Mouse (Mus musculus) heart, embryonic 10.5 days (tissue): ENCODE measurements around the gene Lifr. TPM values are rescaled to one million over a fixed set of nuclear protein-coding genes. Genes with fewer than 3 reads are reported as not detected.

Source experiments
- DNase-seq: peaks from one replicate; pipeline ENCODE4 v3.0.0-alpha.2; 2017; ENCODE audit warnings: low spot score
- H3K27ac ChIP-seq: fragments of 300-500 bp; sonication (generic); 2 replicates; pipeline ENCODE4 v1.5.1; 2016; ENCODE audit warnings: mild to moderate bottlenecking
- H3K27me3 ChIP-seq: fragments of 300-500 bp; sonication (generic); 2 replicates; pipeline ENCODE4 v1.6.1; 2016; ENCODE audit warnings: mild to moderate bottlenecking; ENCODE audit not compliant: poor library complexity, insufficient read depth, severe bottlenecking
- H3K36me3 ChIP-seq: fragments of 300-500 bp; sonication (generic); 2 replicates; pipeline ENCODE4 v1.6.1; 2016; ENCODE audit warnings: mild to moderate bottlenecking, moderate library complexity
- H3K4me1 ChIP-seq: fragments of 300-500 bp; sonication (generic); 2 replicates; pipeline ENCODE4 v1.6.1; 2016; ENCODE audit warnings: mild to moderate bottlenecking
- H3K4me3 ChIP-seq: fragments of 300-500 bp; sonication (generic); 2 replicates; pipeline ENCODE4 v1.5.1; 2016; ENCODE audit warnings: mild to moderate bottlenecking, moderate library complexity
- H3K9me3 ChIP-seq: fragments of 300-500 bp; sonication (generic); 2 replicates; pipeline ENCODE4 v1.6.1; 2016; ENCODE audit warnings: mild to moderate bottlenecking, moderate library complexity
- WGBS: fragments of 180-500 bp; shearing (Covaris S2); methylation state at CpG from one replicate; pipeline ENCODE4 v1.1.7; 2016; 5-methylcytosine and 5-hydroxymethylcytosine counted together
- polyA plus RNA-seq: library from polyadenylated mRNA; unstranded; fragments of >200 nt; fragmentation: Nextera tagmentation; extraction: Ambion mirVana; gene quantifications from 2 replicates; pipeline ENCODE4 v1.2.1, GENCODE M21; 2016

The Lifr gene
- 14.6 and 20.5 TPM in 2 replicates for polyA plus RNA-seq

- 64% methylated on average over 8 of the region's 8 CpGs for WGBS
- DNase-seq = no peak
- H3K4me3 ChIP-seq = no peak within 1 kb of the TSS
- H3K27me3 ChIP-seq = peaks cover 8% of the 10 kb centered on the region; the same call in 1 of the 2 replicates
- no peaks in the 10 kb centered on the region for H3K36me3 ChIP-seq
- peaks cover 25% of the 10 kb centered on the region for H3K4me1 ChIP-seq
- H3K9me3 ChIP-seq = no peaks in the 10 kb centered on the region
- H3K27ac ChIP-seq = peak within 1 kb of the TSS; percentile 72
These were observed at the start of gene Lifr for GRCm38 (mm10) chr15:7090211-7090765. Gene Lifr, plus strand, starts transcription at chr15:7090614.

- DNase-seq = no peak
- 41% methylated on average over 11 of the region's 11 CpGs for WGBS
- H3K9me3 ChIP-seq = no peaks in the 10 kb centered on the region
These were observed 46.2 kb upstream of the Lifr start for GRCm38 (mm10) chr15:7044081-7044749.

DNA sequence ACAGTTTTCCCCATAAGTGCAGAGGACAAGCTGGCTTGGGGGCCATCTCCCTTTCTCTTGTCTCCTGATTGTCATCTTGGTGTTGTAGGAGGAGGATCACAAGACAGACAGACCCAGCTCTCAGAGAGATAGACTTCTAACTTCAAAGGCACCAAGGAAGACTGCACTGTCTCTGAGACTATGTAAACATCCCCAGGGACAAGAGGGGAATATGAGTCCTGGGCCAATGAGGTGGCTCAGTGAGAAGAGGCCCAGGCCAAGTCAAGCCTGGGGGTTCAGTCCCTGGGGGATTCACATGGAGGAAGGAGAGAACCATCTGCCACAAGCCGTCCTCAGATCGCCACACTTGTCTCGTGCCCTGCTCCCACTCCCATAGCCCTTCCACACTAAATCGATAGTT lies 45.4 kb upstream of the Lifr start:
- Histone ChIP-seq H3K27ac (no peak overlapping the region), H3K36me3 (no peaks in the 10 kb centered on the region), H3K4me3 (no peak overlapping the region), H3K27me3 (no peaks in the 10 kb centered on the region), H3K4me1 (peaks cover 40% of the 10 kb centered on the region), H3K9me3 (no peaks in the 10 kb centered on the region)
- DNase-seq = no peak
- 77% methylated on average over 4 of the region's 4 CpGs for WGBS

More at GRCm38 (mm10) chr15:7044081-7044749, 46.2 kb upstream of the Lifr start:
- no peaks in the 10 kb centered on the region for H3K36me3 ChIP-seq
- H3K27me3 ChIP-seq = no peaks in the 10 kb centered on the region
- H3K4me1 ChIP-seq = peaks cover 34% of the 10 kb centered on the region
- no peak overlapping the region for H3K4me3 ChIP-seq
- H3K27ac ChIP-seq = no peak overlapping the region

- DNase-seq = no peak
- Histone ChIP-seq H3K4me3 (no peak overlapping the region), H3K36me3 (no peaks in the 10 kb centered on the region), H3K9me3 (no peaks in the 10 kb centered on the region), H3K4me1 (peaks cover 36% of the 10 kb centered on the region), H3K27ac (no peak overlapping the region), H3K27me3 (no peaks in the 10 kb centered on the region)
- 50% methylated on average over 3 of the region's 3 CpGs for WGBS
These were observed 42.5 kb upstream of the Lifr start for GRCm38 (mm10) chr15:7047931-7048330.

GRCm38 (mm10) chr15:7048916-7049315 lies 41.5 kb upstream of the Lifr start:
- DNase-seq = no peak
- 10% methylated on average over 8 of the region's 8 CpGs for WGBS
- Histone ChIP-seq H3K4me1 (peaks cover 33% of the 10 kb centered on the region), H3K27ac (no peak overlapping the region), H3K4me3 (0 out of 2 replicates have a peak overlapping the region, but pooled peaks have one; percentile 5), H3K27me3 (no peaks in the 10 kb centered on the region), H3K36me3 (no peaks in the 10 kb centered on the region), H3K9me3 (no peaks in the 10 kb centered on the region)

DNA sequence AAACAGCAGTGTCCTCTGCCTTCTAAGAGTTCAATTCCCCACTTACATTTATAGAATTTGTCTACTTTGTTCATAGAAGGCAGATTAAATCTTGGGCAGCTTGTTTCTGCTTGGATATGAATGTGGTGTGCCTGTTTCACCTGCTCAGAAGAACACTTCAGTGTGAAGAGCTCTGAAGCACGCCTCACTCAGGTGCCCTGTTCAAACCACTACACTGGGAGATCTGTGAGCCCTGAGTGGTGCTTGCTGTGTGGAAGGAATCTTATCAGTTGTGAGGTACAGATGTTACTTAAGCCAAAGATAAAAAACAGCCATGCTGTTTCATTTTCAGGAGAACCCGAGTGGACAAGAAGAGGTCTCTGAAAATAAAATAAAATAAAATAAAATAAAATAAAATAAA lies 38.7 kb upstream of the Lifr start:
- no peaks in the 10 kb centered on the region for H3K36me3 ChIP-seq
- H3K4me3 ChIP-seq = no peak overlapping the region
- peaks cover 24% of the 10 kb centered on the region for H3K4me1 ChIP-seq
- no peak overlapping the region for H3K27ac ChIP-seq
- no peaks in the 10 kb centered on the region for H3K9me3 ChIP-seq
- WGBS = 37% methylated on average over 2 of the region's 2 CpGs
- DNase-seq = no peak
- no peaks in the 10 kb centered on the region for H3K27me3 ChIP-seq

DNA sequence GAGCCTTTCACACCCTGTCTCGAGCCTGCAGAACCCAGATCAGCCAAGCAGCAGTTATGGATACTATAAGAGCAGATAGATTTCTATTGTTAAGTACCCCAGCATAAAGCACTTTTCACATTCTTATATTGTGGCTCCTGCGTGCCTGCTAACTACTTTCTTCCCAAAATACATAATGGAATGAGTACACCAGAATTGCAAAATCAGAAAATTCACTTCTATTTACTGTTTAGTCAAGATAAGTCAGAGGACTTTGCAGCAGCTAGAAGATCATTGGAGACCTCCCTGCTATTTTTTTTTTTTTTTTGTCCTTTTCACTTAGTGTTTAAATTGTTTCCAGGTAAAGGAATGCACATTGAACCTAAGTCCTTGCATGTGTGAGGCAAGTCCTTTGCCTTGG lies 38.3 kb upstream of the Lifr start:
- Histone ChIP-seq H3K4me3 (no peak overlapping the region), H3K27ac (no peak overlapping the region), H3K27me3 (no peaks in the 10 kb centered on the region), H3K9me3 (no peaks in the 10 kb centered on the region), H3K4me1 (peaks cover 24% of the 10 kb centered on the region), H3K36me3 (no peaks in the 10 kb centered on the region)
- DNase-seq = no peak
- WGBS = 66% methylated on average over 2 of the region's 2 CpGs

GRCm38 (mm10) chr15:7056851-7057250 lies 33.6 kb upstream of the Lifr start:
- no peak overlapping the region for H3K4me3 ChIP-seq
- H3K27ac ChIP-seq = no peak overlapping the region
- 62% methylated on average over 3 of the region's 3 CpGs for WGBS
- no peaks in the 10 kb centered on the region for H3K27me3 ChIP-seq
- no peak for DNase-seq
- H3K9me3 ChIP-seq = no peaks in the 10 kb centered on the region
- no peaks in the 10 kb centered on the region for H3K36me3 ChIP-seq
- peaks cover 7% of the 10 kb centered on the region; the same call in 1 of the 2 replicates for H3K4me1 ChIP-seq

DNA sequence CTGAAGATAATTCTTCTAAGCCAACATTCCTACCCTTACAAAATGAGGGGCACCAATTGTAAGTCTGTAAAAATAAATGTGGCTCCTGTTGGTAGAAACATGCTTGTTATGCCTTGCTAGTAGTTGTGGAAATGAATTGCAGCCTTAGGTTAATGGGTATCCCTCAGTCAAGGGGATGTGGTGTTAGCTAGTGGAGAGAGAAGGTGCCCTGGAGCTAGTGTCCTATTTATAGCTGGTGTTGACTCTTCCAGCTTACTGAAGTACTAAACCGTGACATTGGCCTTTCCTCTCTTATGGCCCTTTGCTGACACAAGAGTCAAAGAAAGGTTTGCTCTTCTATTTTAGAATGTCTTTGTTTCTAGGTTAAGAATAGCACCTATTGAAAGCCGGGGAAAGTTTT lies 29.9 kb upstream of the Lifr start:
- Histone ChIP-seq H3K9me3 (no peaks in the 10 kb centered on the region), H3K27ac (0 out of 2 replicates have a peak overlapping the region, but pooled peaks have one; percentile 13), H3K4me3 (no peak overlapping the region), H3K36me3 (no peaks in the 10 kb centered on the region), H3K27me3 (no peaks in the 10 kb centered on the region), H3K4me1 (peaks cover 18% of the 10 kb centered on the region)
- 36% methylated on average over 2 of the region's 2 CpGs for WGBS
- DNase-seq = peak; percentile 62

- DNase-seq = peak; percentile 72
- Histone ChIP-seq H3K4me1 (peaks cover 18% of the 10 kb centered on the region), H3K4me3 (no peak overlapping the region), H3K27ac (no peak overlapping the region; the same call in 1 of the 2 replicates), H3K9me3 (no peaks in the 10 kb centered on the region), H3K36me3 (no peaks in the 10 kb centered on the region), H3K27me3 (no peaks in the 10 kb centered on the region)
- 51% methylated on average over 4 of the region's 4 CpGs for WGBS
These were observed 28.3 kb upstream of the Lifr start for GRCm38 (mm10) chr15:7061995-7062697.

DNA sequence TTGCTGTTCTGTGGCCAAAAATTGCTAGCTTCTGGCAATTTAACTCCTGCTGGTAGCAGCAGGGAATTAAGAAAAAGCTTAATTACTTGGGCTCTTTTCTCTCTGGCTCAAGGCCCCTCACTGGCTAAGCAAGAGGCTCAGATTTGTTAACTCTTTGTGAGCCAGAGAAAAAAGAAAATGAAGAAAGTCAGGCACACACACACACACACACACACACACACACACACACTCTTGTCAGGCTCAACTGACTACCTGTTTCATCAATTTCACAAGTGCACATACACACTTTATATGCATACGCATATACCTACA lies 27.8 kb upstream of the Lifr start:
- no peak overlapping the region for H3K4me3 ChIP-seq
- peaks cover 18% of the 10 kb centered on the region for H3K4me1 ChIP-seq
- no peak overlapping the region for H3K27ac ChIP-seq
- no peak for DNase-seq
- 91% methylated on average over 1 of the region's 1 CpGs for WGBS
- no peaks in the 10 kb centered on the region for H3K27me3 ChIP-seq
- H3K9me3 ChIP-seq = no peaks in the 10 kb centered on the region
- no peaks in the 10 kb centered on the region for H3K36me3 ChIP-seq

- DNase-seq = peak; percentile 24
- Histone ChIP-seq H3K9me3 (no peaks in the 10 kb centered on the region), H3K27ac (no peak overlapping the region), H3K4me1 (peaks cover 18% of the 10 kb centered on the region), H3K4me3 (no peak overlapping the region), H3K36me3 (no peaks in the 10 kb centered on the region), H3K27me3 (no peaks in the 10 kb centered on the region)
- 70% methylated on average over 9 of the region's 9 CpGs for whole genome bisulfite sequencing
These were observed 26.7 kb upstream of the Lifr start for GRCm38 (mm10) chr15:7063521-7064240.
